Mouse (Mus musculus) embryonic fibroblast, embryonic 13.5 days (primary cell): ENCODE measurements around the gene Morn5. TPM values are rescaled to one million over a fixed set of nuclear protein-coding genes. Genes with fewer than 3 reads are reported as not detected.

Experiments used
- H3K27ac ChIP-seq: 2 replicates; pipeline ENCODE4 v1.5.1; 2012; ENCODE audit warnings: low read length, control low read depth, inconsistent platforms; ENCODE audit not compliant: insufficient read depth
- H3K4me1 ChIP-seq: 2 replicates; pipeline ENCODE4 v1.6.1; 2011; ENCODE audit warnings: low read length; ENCODE audit not compliant: control insufficient read depth, insufficient read depth
- H3K4me3 ChIP-seq: 2 replicates; pipeline ENCODE4 v1.5.1; 2011; ENCODE audit warnings: mild to moderate bottlenecking, control low read depth, low read length; ENCODE audit not compliant: insufficient read depth
- CTCF ChIP-seq: IDR thresholded peaks from 2 replicates; pipeline ENCODE4 v1.5.1; 2011; ENCODE audit warnings: mild to moderate bottlenecking, control low read depth, low read length, moderate library complexity, borderline replicate concordance; ENCODE audit not compliant: insufficient read depth
- POLR2A ChIP-seq: IDR thresholded peaks from 2 replicates; pipeline ENCODE4 v1.6.1; 2011; ENCODE audit warnings: low read depth, mild to moderate bottlenecking, control low read depth, low read length, moderate library complexity
- polyA plus RNA-seq: library from polyadenylated mRNA; stranded (reverse); fragments of >200 nt; gene quantifications from 2 replicates; pipeline ENCODE4 v1.2.4, GENCODE M21; 2011; ENCODE audit warnings: low read depth; ENCODE audit not compliant: missing spikeins, insufficient read length

The Morn5 gene
- polyA plus RNA-seq, 1 experiment = not detected

- H3K4me1 ChIP-seq = no peaks in the 10 kb centered on the region
- H3K4me3 ChIP-seq = no peak overlapping the region
- TF ChIP-seq CTCF (no peak), POLR2A (no peak)
- H3K27ac ChIP-seq = no peak overlapping the region
These were observed 26.0 kb upstream of the Morn5 start for GRCm38 (mm10) chr2:36023291-36023690.

- no peaks in the 10 kb centered on the region for H3K4me1 ChIP-seq
- no peak overlapping the region for H3K4me3 ChIP-seq
- TF ChIP-seq POLR2A (no peak), CTCF (no peak)
- no peak overlapping the region for H3K27ac ChIP-seq
These were observed 16.4 kb upstream of the Morn5 start for GRCm38 (mm10) chr2:36032884-36033283.

GRCm38 (mm10) chr2:36033966-36034365 is 15.3 kb upstream of the Morn5 start:
- TF ChIP-seq CTCF (no peak), POLR2A (no peak)
- H3K27ac ChIP-seq = no peak overlapping the region
- no peak overlapping the region for H3K4me3 ChIP-seq
- no peaks in the 10 kb centered on the region for H3K4me1 ChIP-seq

GRCm38 (mm10) chr2:36034898-36035297 is 14.4 kb upstream of the Morn5 start:
- TF ChIP-seq POLR2A (no peak), CTCF (no peak)
- Histone ChIP-seq H3K4me1 (no peaks in the 10 kb centered on the region), H3K27ac (no peak overlapping the region), H3K4me3 (no peak overlapping the region)

GRCm38 (mm10) chr2:36035413-36036081 is 13.7 kb upstream of the Morn5 start:
- Histone ChIP-seq H3K27ac (peak overlapping the region; percentile 61; the same call in 1 of the 2 replicates), H3K4me3 (no peak overlapping the region), H3K4me1 (no peaks in the 10 kb centered on the region)
- TF ChIP-seq CTCF (no peak), POLR2A (no peak)

GRCm38 (mm10) chr2:36039297-36039985 is 9.8 kb upstream of the Morn5 start:
- Histone ChIP-seq H3K4me3 (no peak overlapping the region), H3K27ac (no peak overlapping the region), H3K4me1 (no peaks in the 10 kb centered on the region; the same call in 1 of the 2 replicates)
- TF ChIP-seq CTCF (no peak), POLR2A (no peak)

GRCm38 (mm10) chr2:36040872-36041271 is 8.4 kb upstream of the Morn5 start:
- no peak for TF ChIP-seq POLR2A
- no peak for TF ChIP-seq CTCF
- no peak overlapping the region for H3K27ac ChIP-seq
- no peaks in the 10 kb centered on the region; the same call in 1 of the 2 replicates for H3K4me1 ChIP-seq
- no peak overlapping the region for H3K4me3 ChIP-seq

- TF ChIP-seq POLR2A (no peak), CTCF (no peak)
- Histone ChIP-seq H3K27ac (no peak overlapping the region), H3K4me1 (peaks cover 2% of the 10 kb centered on the region; the same call in 1 of the 2 replicates), H3K4me3 (peak overlapping the region; percentile 84)
These were observed 1.1 kb upstream of the Morn5 start for GRCm38 (mm10) chr2:36048164-36048563.

GRCm38 (mm10) chr2:36049567-36049954 is 303 bp downstream of the Morn5 start:
- Histone ChIP-seq H3K4me1 (peaks cover 2% of the 10 kb centered on the region; the same call in 1 of the 2 replicates), H3K4me3 (no peak overlapping the region), H3K27ac (no peak overlapping the region)
- TF ChIP-seq POLR2A (no peak), CTCF (no peak)

GRCm38 (mm10) chr2:36053249-36053648 is 4.0 kb downstream of the Morn5 start:
- no peaks in the 10 kb centered on the region for H3K4me1 ChIP-seq
- no peak for TF ChIP-seq POLR2A
- TF ChIP-seq CTCF = no peak
- no peak overlapping the region for H3K27ac ChIP-seq
- H3K4me3 ChIP-seq = no peak overlapping the region
